Mouse (Mus musculus): Measurements from ENCODE around the gene Eid1. TPM values are rescaled to one million over a fixed set of nuclear protein-coding genes. Genes with fewer than 3 reads are reported as not detected.

The Eid1 gene
- total RNA-seq (2022): 10 to 100 TPM; 46.5 to 54.1 (median 48.9) TPM

- DNase-seq (ENCODE audit: low spot score): peak; percentile 64
Observed at GRCm38 (mm10) chr2:125672957-125673631, at the start of gene Eid1. TSS of gene Eid1 (plus strand) at chr2:125673095.

- DNase-seq (ENCODE audit: low spot score): no peak
Observed at GRCm38 (mm10) chr2:125623211-125623610, 49.7 kb upstream of the Eid1 start.

- no peak for DNase-seq (ENCODE audit: low spot score)
Observed at GRCm38 (mm10) chr2:125624127-125624685, 48.7 kb upstream of the Eid1 start.

DNA sequence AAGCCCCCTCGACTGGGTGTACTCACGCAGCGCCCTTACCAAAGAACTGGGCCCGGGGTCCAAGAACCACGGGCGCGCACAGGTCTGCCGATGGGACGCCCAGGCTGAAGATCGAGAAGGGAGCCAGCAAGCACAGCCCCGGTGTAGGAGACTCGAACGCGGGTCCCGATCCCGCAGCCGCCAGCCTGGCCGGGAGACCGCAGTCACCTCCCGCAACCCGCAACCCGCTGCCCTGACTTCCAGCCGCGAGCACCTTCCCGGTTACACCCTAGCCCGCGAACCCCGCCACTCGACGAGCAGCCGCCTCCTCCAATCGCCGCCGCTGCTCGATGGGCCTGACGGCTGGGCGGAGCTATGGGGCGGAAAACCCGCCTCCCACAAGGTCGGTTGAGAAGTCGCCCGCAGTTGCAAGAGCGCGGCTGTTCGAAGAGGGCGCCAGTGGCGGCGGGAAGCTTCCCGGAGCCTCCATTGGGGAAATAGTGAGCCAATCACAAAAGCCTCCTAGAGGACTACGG is 48.0 kb upstream of the Eid1 start, which contains the start of gene Cep152:
Gene Cep152, minus strand, starts transcription at position 277 of the 515 bp plus-strand sequence.
- DNase-seq (ENCODE audit: low spot score): peak; percentile 97

DNA sequence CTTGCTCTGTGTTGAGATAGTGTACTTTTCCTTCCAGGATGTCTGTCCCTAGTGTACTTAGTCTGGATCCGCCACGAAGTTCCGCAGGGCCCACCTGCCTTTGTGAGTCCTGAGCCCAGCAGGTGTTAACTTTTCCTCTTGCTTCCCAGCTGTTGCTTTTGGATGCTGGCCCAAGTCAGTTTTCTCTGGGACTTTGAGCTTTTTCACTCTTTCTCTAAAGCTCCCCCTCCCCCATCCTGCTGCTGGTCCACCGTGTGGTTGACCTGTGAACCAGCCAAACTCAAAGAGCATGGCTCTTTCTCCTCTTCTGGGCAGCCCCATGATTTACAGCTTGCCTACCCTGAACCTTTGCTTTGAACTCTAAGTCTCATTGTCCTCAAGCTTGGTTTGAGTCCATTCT is 46.4 kb upstream of the Eid1 start:
- no peak for DNase-seq (ENCODE audit: low spot score)

DNA sequence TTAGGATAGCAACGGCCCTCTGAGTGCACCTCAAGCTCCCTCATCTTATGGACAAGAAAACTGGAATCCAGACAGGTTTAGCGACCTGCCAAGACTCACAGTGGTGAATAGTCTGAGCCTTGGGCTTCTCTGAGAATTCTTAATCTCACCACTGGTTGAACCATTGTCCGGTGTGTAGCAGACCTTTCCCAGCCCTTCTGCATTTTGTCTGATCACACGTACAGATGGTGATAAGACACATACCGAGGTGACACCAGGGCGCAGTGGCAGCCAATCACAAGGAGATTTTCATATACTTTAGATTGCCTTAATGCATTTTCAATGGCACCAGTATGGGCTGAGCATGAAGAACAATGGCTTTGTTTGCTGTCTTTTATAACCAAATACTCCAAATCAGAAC is 44.4 kb upstream of the Eid1 start:
- DNase-seq (ENCODE audit: low spot score): no peak

DNA sequence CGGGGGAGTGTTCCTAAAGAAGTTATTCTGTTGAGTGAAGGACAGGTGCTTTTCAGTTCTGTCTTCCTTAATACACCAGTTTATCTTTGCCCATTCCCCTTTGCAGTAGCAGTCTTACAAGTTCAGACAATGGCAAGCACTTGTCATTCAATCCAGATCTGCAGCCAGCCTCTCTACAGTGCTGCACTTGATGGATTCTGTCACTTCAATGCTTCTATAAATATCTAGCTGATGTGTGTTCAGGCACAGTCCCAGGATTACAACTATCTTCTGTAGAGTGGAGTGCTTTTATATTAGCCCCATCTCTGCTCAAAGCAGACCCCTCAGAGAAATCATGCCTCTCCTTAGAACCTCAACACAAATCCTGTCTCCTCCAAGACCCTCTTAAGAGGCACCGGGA is 42.9 kb upstream of the Eid1 start:
- no peak for DNase-seq (ENCODE audit: low spot score)

- DNase-seq (ENCODE audit: low spot score): peak; percentile 16
Observed at GRCm38 (mm10) chr2:125637331-125637730, 35.6 kb upstream of the Eid1 start.

DNA sequence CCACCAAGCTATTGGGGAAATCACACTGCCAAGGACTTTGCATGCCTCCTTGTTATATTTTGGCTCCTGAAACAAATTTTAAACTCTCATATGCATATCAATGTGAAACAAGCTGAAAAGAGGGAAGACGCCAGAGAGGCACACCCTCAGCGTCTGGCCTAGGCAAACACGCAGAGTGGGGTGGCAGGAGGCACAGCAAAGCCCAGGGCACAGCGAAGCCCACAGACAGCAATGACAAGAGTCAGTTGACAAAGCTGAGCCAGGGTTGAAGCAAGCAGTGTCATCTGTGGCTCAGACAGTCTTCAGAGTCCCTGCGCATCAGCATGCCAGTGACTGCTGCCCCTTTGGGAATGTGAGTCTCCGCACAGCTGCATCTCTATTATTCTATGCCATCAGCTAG is 28.0 kb upstream of the Eid1 start:
- DNase-seq (ENCODE audit: low spot score): no peak

DNA sequence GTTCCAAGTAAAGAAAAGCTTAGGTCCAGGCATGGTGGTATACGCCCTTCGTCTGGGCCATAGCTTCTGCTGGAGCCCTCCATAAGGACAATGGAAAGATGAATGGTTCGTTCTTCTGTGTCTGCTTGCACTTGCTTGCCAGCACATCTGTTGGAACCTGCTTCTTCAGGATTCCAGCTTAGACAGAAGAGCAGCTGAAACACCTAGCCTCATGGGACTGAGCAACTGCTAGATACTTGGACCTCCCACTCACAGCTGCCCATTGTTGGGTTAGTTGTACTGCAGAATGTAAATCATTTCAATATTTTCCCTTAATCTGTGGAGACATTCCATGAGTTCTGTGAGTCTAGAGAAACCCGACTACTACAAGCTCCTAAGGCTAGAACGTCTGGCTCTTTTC is 22.9 kb upstream of the Eid1 start:
- DNase-seq (ENCODE audit: low spot score): no peak

DNA sequence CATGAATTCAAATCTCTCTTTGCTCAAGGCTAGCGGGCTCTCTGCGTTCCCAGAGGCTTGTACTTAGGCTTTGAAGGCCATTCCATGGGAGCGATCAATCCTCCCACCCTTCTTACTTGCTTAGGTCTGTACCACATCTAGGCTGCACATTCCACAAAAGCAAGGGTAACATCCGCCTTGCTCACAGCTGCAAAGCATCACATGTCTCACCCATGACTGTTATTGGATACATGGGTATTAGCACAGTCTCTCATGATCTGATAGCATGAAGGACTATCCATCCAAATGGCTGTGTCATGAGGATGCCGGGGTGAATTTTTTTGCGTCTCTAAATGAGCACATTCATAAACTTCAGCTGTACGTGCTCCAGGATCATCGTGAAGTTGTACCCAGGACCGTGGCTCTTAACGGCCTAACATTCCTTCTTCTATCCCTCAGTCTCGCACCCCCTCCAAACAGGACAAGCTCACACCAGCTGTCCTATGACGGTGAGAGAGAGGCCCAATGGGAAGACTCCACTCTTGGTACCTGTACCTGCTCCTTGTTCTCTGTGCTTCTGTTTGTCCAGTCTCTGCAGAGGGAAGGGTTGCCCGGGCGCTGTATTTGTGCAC is 22.0 kb upstream of the Eid1 start:
- no peak for DNase-seq (ENCODE audit: low spot score)

DNA sequence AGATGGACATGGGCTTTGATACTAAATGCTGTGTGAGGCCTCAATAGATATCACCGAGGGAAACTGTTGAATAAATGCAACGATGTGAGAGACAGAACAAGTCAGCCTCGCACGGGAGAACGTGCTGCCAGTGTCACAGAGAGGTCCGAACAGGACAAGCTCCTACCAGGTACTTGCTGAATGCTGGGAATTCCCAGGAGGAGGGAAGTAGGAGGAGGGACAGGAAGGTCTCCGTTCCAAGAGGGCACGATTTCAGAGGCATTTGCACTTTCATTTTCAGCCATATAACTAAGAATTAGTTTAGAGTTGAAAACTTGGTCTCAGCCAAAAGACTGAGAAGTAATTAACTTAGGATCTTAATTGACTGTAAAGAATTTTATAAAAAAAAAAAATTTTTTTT is 21.3 kb upstream of the Eid1 start:
- DNase-seq (ENCODE audit: low spot score): peak; percentile 56

GRCm38 (mm10) chr2:125653286-125653685 is 19.6 kb upstream of the Eid1 start:
- no peak for DNase-seq (ENCODE audit: low spot score)

DNA sequence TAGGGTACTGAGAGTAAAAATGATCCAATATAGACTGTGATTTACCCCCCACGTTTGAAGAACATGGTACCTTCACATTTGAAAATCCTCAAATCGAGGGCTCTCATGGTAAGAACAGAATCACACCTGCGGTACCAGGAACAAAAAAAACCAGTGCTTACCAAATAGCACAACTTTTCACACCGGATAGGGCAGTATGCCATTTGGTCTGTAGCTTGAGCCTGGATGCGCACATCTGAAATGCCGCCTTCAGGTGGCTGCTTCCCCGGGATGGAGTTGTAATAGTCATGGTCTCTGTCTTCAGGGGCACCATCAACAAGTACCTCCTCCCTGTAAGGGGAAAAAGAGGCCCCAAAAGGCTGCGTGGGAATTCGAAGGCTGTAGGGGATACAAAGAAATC is 17.5 kb upstream of the Eid1 start:
- DNase-seq (ENCODE audit: low spot score): no peak

DNA sequence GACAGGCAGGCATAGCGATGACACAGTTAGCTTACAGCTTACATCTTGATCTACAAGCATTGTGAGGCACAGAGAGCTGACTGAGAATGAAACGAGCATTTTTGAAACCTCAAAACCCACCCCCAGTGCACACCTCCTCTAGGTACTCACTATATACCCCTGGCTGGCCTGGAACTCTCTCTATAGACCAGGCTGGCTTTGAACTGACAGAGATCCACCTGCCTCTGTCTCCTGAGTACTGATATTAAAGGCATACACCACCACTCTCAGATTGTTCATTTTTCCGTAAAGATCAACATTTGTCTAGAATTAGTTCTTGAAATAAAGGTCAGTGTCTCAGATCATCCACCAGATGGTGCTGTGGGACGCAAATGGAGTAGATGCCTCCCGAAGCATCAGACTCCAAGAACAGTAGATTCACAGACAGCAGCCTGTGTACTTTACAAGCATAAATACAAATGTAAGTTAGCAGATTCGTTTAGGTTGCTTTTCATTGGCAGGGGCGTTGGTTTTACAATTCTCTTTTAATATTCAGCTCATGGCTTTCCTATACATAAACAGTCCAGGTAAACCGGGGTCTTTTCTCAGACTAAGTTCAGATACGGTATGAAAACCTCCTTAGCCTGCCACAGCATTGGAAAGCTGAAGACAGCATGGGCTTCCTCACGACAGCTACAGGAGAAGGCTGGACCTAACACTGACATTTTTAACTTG is 12.9 kb upstream of the Eid1 start:
- peak; percentile 71 for DNase-seq (ENCODE audit: low spot score)

- no peak for DNase-seq (ENCODE audit: low spot score)
Observed at GRCm38 (mm10) chr2:125660537-125661130, 12.3 kb upstream of the Eid1 start.

DNA sequence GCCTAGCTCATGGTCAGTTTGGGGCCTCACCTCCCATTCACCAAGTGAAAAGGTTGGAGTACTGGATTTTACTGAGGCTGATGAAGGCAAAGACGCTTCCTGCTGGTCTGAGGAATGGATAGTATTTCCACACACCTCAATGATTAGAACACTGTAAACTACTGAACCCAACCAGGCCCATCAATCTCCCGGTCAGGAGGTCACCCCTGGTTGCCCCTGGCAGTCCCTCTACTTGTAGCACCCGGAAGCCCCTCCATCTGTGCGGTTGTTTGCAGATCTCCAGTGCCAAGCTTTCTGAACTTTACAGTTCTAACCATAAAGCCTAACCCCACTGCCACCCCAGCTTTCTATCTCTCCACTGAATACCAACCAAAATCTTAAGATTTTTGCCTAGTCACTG is 11.7 kb upstream of the Eid1 start:
- DNase-seq (ENCODE audit: low spot score): no peak

- no peak for DNase-seq (ENCODE audit: low spot score)
Observed at GRCm38 (mm10) chr2:125662517-125662916, 10.4 kb upstream of the Eid1 start.

DNA sequence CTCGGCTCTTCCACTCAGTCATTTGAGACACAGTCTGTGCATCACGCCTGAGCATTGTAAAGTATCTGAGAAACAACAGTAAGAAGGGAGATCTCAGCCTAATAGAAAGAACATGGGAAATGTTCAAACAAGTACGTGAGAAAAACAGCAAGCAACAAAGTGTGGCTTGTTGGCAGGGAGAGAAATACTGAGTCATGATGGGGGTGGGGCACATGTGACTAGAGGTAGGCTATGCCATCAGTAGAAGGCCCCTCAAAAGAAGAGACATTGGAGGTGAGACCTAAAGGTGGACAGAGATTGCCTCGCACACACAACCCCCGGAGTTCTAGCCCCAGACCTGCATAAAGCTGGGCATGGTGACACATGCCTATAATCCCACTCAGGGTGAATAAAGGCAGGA is 7.7 kb upstream of the Eid1 start:
- no peak for DNase-seq (ENCODE audit: low spot score)

- DNase-seq (ENCODE audit: low spot score): no peak
Observed at GRCm38 (mm10) chr2:125665909-125666308, 7.0 kb upstream of the Eid1 start.

- DNase-seq (ENCODE audit: low spot score): no peak
Observed at GRCm38 (mm10) chr2:125666668-125667067, 6.2 kb upstream of the Eid1 start.

- DNase-seq (ENCODE audit: low spot score): no peak
Observed at GRCm38 (mm10) chr2:125667184-125667583, 5.7 kb upstream of the Eid1 start.
